Mouse (Mus musculus) liver, embryonic 12.5 days (tissue): ENCODE measurements around the gene Peli2. TPM values are rescaled to one million over a fixed set of nuclear protein-coding genes. Genes with fewer than 3 reads are reported as not detected.

ENCODE experiments used
- ATAC-seq: fragments of 200-750 bp; cut with Nextera tagmentation; 2 replicates; pipeline ENCODE4 v1.8.0; 2017; ENCODE audit warnings: moderate number of reproducible peaks, mild to moderate bottlenecking, moderate library complexity
- H3K27ac ChIP-seq: fragments of 300-500 bp; sonication (generic); 2 replicates; pipeline ENCODE4 v1.5.1; 2016; ENCODE audit warnings: mild to moderate bottlenecking
- H3K27me3 ChIP-seq: fragments of 300-500 bp; sonication (generic); replicated peaks from 2 replicates; pipeline ENCODE4 v1.6.1; 2016; ENCODE audit warnings: mild to moderate bottlenecking, moderate library complexity
- H3K36me3 ChIP-seq: fragments of 300-500 bp; sonication (generic); 2 replicates; pipeline ENCODE4 v1.6.1; 2016; ENCODE audit warnings: mild to moderate bottlenecking, moderate library complexity
- H3K4me1 ChIP-seq: fragments of 300-500 bp; sonication (generic); 2 replicates; pipeline ENCODE4 v1.6.1; 2016
- H3K4me2 ChIP-seq: fragments of 300-500 bp; sonication (generic); 2 replicates; pipeline ENCODE4 v1.6.1; 2016; ENCODE audit warnings: mild to moderate bottlenecking, moderate library complexity
- H3K4me3 ChIP-seq: fragments of 300-500 bp; sonication (generic); 2 replicates; pipeline ENCODE4 v1.5.1; 2016; ENCODE audit warnings: mild to moderate bottlenecking, moderate library complexity
- H3K9ac ChIP-seq: fragments of 300-500 bp; sonication (generic); 2 replicates; pipeline ENCODE4 v1.6.1; 2016; ENCODE audit warnings: mild to moderate bottlenecking, moderate library complexity
- H3K9me3 ChIP-seq: fragments of 300-500 bp; sonication (generic); replicated peaks from 2 replicates; pipeline ENCODE4 v1.6.1; 2016; ENCODE audit warnings: mild to moderate bottlenecking, moderate library complexity
- WGBS: fragments of 180-500 bp; shearing (Covaris S2); methylation state at CpG from one replicate; pipeline ENCODE4 v1.1.7; 2016; ENCODE audit not compliant: insufficient replicate concordance; 5-methylcytosine and 5-hydroxymethylcytosine counted together
- polyA plus RNA-seq: library from polyadenylated mRNA; unstranded; fragments of >200 nt; fragmentation: Nextera tagmentation; extraction: Ambion mirVana; gene quantifications from 2 replicates; pipeline ENCODE4 v1.2.1, GENCODE M21; 2016

Peli2 gene
- polyA plus RNA-seq, 1 experiment from 2014 or later: 1.8 TPM

- H3K27ac ChIP-seq: no peak overlapping the region
- 82% methylated on average over 8 of the region's 8 CpGs for WGBS
- ATAC-seq: no peak
Measured at GRCm38 (mm10) chr14:48175115-48175514, 54.5 kb downstream of the Peli2 start.

GRCm38 (mm10) chr14:48178304-48178995 lies 57.8 kb downstream of the Peli2 start:
- Histone ChIP-seq H3K9ac (no peak overlapping the region), H3K27ac (no peak overlapping the region), H3K36me3 (no peaks in the 10 kb centered on the region), H3K27me3 (no peaks in the 10 kb centered on the region), H3K4me3 (no peak overlapping the region), H3K4me1 (no peaks in the 10 kb centered on the region), H3K9me3 (no peaks in the 10 kb centered on the region), H3K4me2 (no peak overlapping the region)
- WGBS: 52% methylated on average over 15 of the region's 15 CpGs
- ATAC-seq: no peak

More at GRCm38 (mm10) chr14:48175115-48175514, 54.5 kb downstream of the Peli2 start:
- Histone ChIP-seq H3K36me3 (no peaks in the 10 kb centered on the region), H3K4me1 (no peaks in the 10 kb centered on the region), H3K9ac (no peak overlapping the region), H3K4me2 (no peak overlapping the region), H3K9me3 (no peaks in the 10 kb centered on the region), H3K4me3 (no peak overlapping the region), H3K27me3 (no peaks in the 10 kb centered on the region)

GRCm38 (mm10) chr14:48179021-48179420 lies 58.4 kb downstream of the Peli2 start:
- no peak for ATAC-seq

GRCm38 (mm10) chr14:48186302-48186701 lies 65.7 kb downstream of the Peli2 start:
- WGBS: 58% methylated on average over 6 of the region's 6 CpGs
- no peaks in the 10 kb centered on the region for H3K36me3 ChIP-seq
- ATAC-seq: no peak

More at GRCm38 (mm10) chr14:48179021-48179420, 58.4 kb downstream of the Peli2 start:
- Histone ChIP-seq H3K36me3 (no peaks in the 10 kb centered on the region), H3K9ac (no peak overlapping the region), H3K9me3 (no peaks in the 10 kb centered on the region), H3K4me3 (no peak overlapping the region), H3K27ac (no peak overlapping the region), H3K4me1 (no peaks in the 10 kb centered on the region), H3K27me3 (no peaks in the 10 kb centered on the region), H3K4me2 (no peak overlapping the region)
- 78% methylated on average over 8 of the region's 8 CpGs for WGBS

GRCm38 (mm10) chr14:48187100-48187499 lies 66.5 kb downstream of the Peli2 start:
- Histone ChIP-seq H3K4me3 (no peak overlapping the region), H3K9me3 (no peaks in the 10 kb centered on the region), H3K9ac (no peak overlapping the region), H3K4me1 (no peaks in the 10 kb centered on the region), H3K36me3 (no peaks in the 10 kb centered on the region), H3K27ac (no peak overlapping the region), H3K27me3 (no peaks in the 10 kb centered on the region), H3K4me2 (no peak overlapping the region)
- WGBS: 63% methylated on average over 9 of the region's 9 CpGs
- no peak for ATAC-seq

More at GRCm38 (mm10) chr14:48186302-48186701, 65.7 kb downstream of the Peli2 start:
- no peaks in the 10 kb centered on the region for H3K27me3 ChIP-seq
- H3K9me3 ChIP-seq: no peaks in the 10 kb centered on the region
- H3K4me1 ChIP-seq: no peaks in the 10 kb centered on the region
- H3K4me3 ChIP-seq: no peak overlapping the region
- no peak overlapping the region for H3K9ac ChIP-seq
- H3K4me2 ChIP-seq: no peak overlapping the region
- no peak overlapping the region for H3K27ac ChIP-seq

GRCm38 (mm10) chr14:48189330-48189729 lies 68.7 kb downstream of the Peli2 start:
- H3K9ac ChIP-seq: no peak overlapping the region
- 38% methylated on average over 8 of the region's 8 CpGs for WGBS
- no peak for ATAC-seq

GRCm38 (mm10) chr14:48190946-48191345 lies 70.3 kb downstream of the Peli2 start:
- H3K27ac ChIP-seq: no peak overlapping the region
- no peaks in the 10 kb centered on the region for H3K27me3 ChIP-seq
- H3K9me3 ChIP-seq: no peaks in the 10 kb centered on the region
- H3K4me2 ChIP-seq: no peak overlapping the region
- no peaks in the 10 kb centered on the region for H3K36me3 ChIP-seq
- no peak overlapping the region for H3K4me3 ChIP-seq
- 85% methylated on average over 5 of the region's 5 CpGs for WGBS
- no peak for ATAC-seq
- no peaks in the 10 kb centered on the region for H3K4me1 ChIP-seq
- no peak overlapping the region for H3K9ac ChIP-seq

More at GRCm38 (mm10) chr14:48189330-48189729, 68.7 kb downstream of the Peli2 start:
- no peak overlapping the region for H3K4me2 ChIP-seq
- no peak overlapping the region for H3K27ac ChIP-seq
- H3K4me3 ChIP-seq: no peak overlapping the region
- no peaks in the 10 kb centered on the region for H3K9me3 ChIP-seq
- H3K27me3 ChIP-seq: no peaks in the 10 kb centered on the region
- no peaks in the 10 kb centered on the region for H3K36me3 ChIP-seq
- H3K4me1 ChIP-seq: no peaks in the 10 kb centered on the region

GRCm38 (mm10) chr14:48191925-48192324 lies 71.3 kb downstream of the Peli2 start:
- Histone ChIP-seq H3K9ac (no peak overlapping the region), H3K4me2 (no peak overlapping the region), H3K27ac (no peak overlapping the region), H3K4me1 (no peaks in the 10 kb centered on the region), H3K27me3 (no peaks in the 10 kb centered on the region), H3K9me3 (no peaks in the 10 kb centered on the region), H3K4me3 (no peak overlapping the region), H3K36me3 (no peaks in the 10 kb centered on the region)
- ATAC-seq: no peak
- 64% methylated on average over 3 of the region's 3 CpGs for WGBS

GRCm38 (mm10) chr14:48196804-48197203 lies 76.2 kb downstream of the Peli2 start:
- WGBS: 55% methylated on average over 5 of the region's 5 CpGs
- Histone ChIP-seq H3K4me1 (peaks cover 10% of the 10 kb centered on the region; the same call in 1 of the 2 replicates), H3K4me3 (no peak overlapping the region), H3K36me3 (no peaks in the 10 kb centered on the region), H3K27ac (no peak overlapping the region), H3K9ac (no peak overlapping the region), H3K4me2 (no peak overlapping the region), H3K9me3 (no peaks in the 10 kb centered on the region), H3K27me3 (no peaks in the 10 kb centered on the region)
- no peak for ATAC-seq

GRCm38 (mm10) chr14:48197287-48197686 lies 76.7 kb downstream of the Peli2 start:
- Histone ChIP-seq H3K27ac (no peak overlapping the region), H3K9ac (no peak overlapping the region), H3K27me3 (no peaks in the 10 kb centered on the region), H3K4me3 (no peak overlapping the region), H3K4me1 (peaks cover 15% of the 10 kb centered on the region), H3K9me3 (no peaks in the 10 kb centered on the region), H3K4me2 (no peak overlapping the region), H3K36me3 (no peaks in the 10 kb centered on the region)
- WGBS: 58% methylated on average over 7 of the region's 7 CpGs
- ATAC-seq: no peak

- no peak for ATAC-seq
- Histone ChIP-seq H3K27me3 (no peaks in the 10 kb centered on the region), H3K4me2 (no peak overlapping the region), H3K9ac (no peak overlapping the region), H3K4me3 (no peak overlapping the region), H3K36me3 (no peaks in the 10 kb centered on the region), H3K9me3 (no peaks in the 10 kb centered on the region), H3K27ac (no peak overlapping the region), H3K4me1 (peaks cover 21% of the 10 kb centered on the region)
- 65% methylated on average over 8 of the region's 8 CpGs for WGBS
Measured at GRCm38 (mm10) chr14:48198190-48198954, 77.7 kb downstream of the Peli2 start.

GRCm38 (mm10) chr14:48198957-48199356 lies 78.3 kb downstream of the Peli2 start:
- Histone ChIP-seq H3K4me1 (peaks cover 21% of the 10 kb centered on the region), H3K4me2 (no peak overlapping the region), H3K36me3 (no peaks in the 10 kb centered on the region), H3K27ac (no peak overlapping the region), H3K27me3 (no peaks in the 10 kb centered on the region), H3K9ac (no peak overlapping the region), H3K9me3 (no peaks in the 10 kb centered on the region), H3K4me3 (no peak overlapping the region)
- 66% methylated on average over 16 of the region's 16 CpGs for WGBS
- no peak for ATAC-seq
